Mouse (Mus musculus) mouse embryonic stem cell (cell line): ENCODE results near the gene Slc25a25.

ENCODE experiments used
- in situ Hi-C, 2 experiments: fragments of 300-500 bp; cut with MboI; formaldehyde crosslinking; loops; 1 replicate in 1 of 2; 3 replicates in 1 of 2; pipeline ENCODE4 v1.14.3; 2019 to 2020; ENCODE audit warnings: low sequenced_read_pairs in 2 of 2, low pct_unique_long_range_greater_than_20kb in 1 of 2, mixed read lengths in 1 of 2; ENCODE audit not compliant: unreplicated experiment in 1 of 2

The Slc25a25 gene

DNA sequence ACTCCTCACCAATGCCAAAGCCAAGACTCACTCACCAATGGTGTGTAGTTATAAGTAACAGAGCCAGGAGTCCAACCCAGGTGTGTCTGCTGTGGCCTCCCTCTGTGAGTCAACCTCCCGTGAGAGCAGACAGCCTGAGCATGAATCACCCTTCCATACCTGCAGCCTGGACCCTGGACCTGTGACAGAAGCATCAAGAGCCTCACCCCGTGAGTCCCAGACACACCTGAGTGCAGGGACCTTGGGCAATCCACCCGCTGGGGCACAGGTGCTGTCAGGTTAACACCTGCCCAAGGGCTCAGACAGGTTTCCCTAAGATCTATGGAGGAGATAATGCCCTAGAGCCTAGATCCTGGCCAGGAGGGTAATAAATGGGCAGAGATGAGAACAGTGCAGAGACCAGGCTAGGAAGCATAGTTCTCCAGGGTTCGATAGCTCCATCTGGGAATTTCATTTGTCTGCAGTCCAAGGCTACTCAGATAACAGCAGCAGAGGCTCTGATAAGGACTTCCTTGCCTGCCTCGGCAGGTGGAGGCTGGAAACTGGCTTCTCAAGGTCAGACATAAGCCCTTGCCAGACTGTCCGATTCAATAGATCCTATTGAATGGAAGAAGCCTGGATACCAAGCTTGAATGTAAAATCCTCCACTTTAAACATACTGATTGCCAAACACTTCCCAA, 19.9 kb upstream of the Slc25a25 start:
- in situ Hi-C loops, result no loop called here

DNA sequence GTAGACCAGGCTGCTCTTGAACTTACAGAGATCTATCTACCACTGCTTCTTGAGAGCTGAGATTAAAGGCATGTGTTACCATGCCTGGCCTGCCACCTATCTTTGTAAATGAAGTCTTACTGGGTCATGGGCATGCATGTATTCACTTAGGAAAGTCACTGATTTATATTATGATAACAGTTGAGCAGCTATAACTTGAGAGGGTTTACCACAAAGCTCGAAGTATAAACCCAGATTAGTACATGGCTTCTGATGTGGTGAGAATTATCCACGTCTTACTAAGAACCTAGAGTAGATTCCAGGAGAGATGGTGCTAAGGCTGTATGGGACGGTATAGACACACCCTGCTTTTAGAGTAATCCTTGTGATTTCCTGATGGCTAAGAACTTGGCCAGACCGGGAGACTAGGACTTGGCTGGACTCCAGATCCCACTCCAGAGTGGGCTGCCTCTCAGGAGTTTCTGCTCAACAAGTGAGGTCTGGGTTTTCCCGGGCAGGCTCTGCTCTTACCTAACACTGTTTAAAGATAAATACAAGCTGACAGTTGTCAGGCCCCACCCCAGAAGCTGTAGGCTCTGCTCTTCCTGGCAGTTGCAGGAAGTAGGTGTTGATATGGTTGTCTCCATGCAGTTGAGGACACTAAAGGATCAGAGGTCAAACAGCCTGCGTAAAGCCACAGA, 13.1 kb upstream of the Slc25a25 start:
- in situ Hi-C loops, result no loop called here

DNA sequence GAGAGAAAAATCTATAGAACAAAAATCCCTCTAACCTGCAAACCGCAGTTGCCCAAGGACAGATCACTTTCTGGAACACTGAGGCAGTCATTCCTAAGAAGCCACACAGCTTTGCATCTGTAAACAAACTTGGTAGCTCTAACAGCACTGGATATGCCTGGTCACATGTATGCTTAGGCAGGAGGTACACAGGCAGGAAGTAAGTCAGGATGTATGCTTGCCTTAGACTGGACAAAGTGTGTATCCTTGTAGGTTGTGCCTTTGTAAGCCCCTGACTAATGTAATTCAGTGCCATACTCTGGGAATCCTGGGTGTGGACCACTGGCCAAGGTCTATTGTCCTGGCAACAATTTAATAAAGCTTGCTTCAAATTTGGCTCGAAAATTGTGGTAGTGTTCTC, 12.5 kb upstream of the Slc25a25 start:
- in situ Hi-C loops, result no loop called here

DNA sequence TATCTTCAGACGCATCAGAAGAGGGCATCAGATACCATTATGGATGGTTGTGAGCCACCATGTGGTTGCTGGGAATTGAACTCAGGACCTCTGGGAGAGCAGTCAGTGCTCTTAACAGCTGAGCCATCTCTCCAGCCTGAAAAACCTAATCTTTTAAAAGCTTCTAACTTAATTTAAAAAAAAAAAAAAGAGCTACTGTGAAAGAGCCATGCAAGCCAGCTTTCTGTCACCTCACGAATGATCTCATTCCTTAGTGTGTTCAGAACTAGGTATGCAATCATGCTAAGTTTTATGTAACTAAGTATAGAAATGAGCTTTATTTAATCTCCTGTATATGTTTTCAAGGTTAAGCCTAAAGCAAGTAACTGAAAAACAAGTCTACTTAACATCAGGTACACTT, 8.4 kb upstream of the Slc25a25 start:
- in situ Hi-C loops, result no loop called here

DNA sequence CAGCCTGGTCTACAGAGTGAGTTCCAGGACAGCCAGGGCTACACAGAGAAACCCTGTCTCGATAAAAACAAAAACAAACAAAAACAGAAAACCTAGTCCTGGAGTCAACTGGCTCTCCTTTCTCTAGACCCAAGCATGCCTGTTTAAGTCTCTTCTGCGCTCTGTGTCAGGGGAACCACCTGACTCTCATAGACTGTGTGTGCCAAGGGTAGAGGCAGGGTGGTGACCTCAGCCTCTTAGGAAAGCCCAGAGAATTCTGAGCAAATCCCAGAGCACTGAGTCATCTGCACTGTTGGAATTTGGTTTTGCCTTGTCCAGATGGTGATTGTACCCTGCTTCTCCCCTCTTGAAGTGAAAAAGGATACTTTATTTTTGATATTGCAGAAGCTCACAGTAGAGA, 7.1 kb upstream of the Slc25a25 start:
- in situ Hi-C loops, result no loop called here

DNA sequence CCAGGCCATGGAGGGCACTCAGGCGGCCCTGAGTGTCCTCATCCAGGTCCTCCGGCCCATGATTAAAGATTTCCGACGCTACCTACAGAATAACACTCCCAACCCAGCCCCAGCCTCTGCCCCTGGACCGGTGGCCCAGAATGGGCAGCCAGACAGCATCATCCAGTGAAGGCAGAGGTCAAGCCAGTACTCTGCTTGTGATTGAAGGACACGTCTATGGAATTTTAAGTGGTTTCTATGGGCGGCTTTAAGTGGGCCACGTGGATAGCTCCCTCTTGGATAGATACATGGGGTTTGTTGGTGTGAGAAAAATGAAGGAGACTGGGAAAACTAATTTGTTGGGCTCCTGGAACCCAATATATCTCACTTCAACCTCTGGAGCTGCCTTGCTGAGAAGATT, 3.9 kb upstream of the Slc25a25 start:
- in situ Hi-C loops, result no loop called here

DNA sequence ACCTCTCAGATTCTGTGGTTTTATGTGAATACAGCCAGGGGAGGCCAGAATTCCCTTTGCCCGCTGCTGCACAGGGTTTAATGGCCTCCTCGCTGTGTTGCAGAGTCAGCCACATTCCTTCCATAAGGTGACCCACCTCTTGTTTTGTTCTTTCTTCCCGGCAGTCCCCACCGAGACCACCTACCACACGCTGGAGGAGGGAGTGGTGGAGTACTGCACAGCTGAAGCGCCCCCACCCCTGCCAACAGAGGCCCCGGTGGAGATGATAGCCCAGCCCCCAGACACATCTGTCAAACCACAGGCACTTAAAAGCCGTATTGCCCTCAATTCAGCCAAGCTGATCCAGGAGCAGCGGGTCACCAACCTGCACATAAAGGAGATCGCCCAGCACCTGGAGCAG, 3.4 kb upstream of the Slc25a25 start:
- in situ Hi-C loops, result no loop called here

DNA sequence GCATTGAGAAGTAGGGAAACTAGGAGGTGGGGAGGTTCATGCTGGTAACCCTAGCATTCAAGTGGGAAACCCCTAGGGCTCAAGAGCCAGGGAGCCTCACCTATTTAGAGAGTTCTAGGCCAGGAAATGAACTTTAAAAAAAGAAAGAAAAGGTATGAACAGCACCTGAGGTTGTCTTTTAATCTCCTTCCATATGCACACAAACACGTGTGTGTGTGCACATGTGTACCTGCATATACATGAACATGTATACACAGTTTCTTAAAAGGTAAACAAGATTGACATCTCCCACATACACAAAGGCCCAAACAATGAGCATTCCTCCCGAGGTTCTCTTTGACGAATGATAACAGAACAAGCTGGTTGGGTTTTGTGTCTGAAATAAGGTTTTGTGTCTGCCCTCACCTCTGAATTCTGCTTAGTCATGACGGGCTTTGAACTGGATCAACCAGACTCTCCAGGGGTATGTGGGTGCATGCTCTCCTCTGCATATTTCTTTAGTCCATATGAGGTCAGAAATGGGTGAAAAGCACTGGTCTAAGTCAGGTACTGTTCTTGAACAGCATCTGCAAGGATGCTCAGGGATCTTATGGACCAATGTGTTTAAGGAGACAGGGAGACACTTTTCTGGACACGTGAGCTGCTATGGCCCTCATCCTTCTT, 2.5 kb upstream of the Slc25a25 start:
- in situ Hi-C loops, result no loop called here

DNA sequence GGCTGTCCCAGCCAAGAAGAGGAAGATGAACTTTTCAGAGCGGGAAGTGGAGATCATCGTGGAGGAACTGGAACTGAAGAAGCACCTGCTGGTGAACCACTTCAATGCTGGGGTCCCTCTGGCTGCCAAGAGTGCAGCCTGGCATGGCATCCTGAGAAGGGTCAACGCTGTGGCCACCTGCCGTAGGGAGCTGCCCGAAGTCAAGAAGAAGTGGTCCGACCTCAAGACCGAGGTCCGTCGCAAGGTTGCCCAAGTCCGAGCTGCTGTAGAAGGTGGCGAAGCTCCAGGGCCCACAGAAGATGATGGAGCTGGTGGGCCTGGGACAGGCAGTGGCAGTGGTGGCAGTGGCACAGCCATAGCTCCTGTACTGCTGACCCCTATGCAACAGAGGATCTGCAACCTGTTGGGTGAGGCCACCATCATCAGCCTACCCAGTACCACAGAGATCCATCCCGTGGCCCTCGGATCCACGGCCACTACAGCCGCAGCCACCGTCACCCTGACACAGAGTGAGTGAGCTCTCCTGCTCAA, 1.3 kb upstream of the Slc25a25 start:
- in situ Hi-C loops, result no loop called here

DNA sequence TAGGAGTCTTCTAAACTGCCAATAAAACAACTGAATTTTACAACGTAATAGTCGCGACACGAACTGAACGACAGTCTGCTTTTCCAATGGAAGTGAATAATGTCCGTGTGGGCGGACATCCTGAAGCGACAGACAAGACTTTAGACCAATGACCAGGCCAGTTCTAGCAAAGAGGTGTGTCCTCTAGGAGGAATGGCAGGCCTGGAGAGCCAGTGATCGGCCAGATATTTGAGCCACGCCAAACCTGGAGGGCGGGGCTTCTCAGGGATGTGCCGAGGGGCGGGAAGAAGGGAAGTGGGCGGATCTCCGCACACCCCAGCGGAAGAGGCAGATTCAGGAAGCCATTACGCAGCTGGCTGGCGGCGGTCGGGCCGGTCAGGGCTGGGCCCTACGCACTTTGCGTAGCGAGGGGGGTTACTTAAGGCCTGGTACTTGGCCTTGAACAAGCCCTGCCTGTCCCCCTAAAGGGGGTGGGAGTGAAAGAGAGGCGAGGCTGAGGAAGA, 676 bp upstream of the Slc25a25 start:
- in situ Hi-C loops, result no loop called here

DNA sequence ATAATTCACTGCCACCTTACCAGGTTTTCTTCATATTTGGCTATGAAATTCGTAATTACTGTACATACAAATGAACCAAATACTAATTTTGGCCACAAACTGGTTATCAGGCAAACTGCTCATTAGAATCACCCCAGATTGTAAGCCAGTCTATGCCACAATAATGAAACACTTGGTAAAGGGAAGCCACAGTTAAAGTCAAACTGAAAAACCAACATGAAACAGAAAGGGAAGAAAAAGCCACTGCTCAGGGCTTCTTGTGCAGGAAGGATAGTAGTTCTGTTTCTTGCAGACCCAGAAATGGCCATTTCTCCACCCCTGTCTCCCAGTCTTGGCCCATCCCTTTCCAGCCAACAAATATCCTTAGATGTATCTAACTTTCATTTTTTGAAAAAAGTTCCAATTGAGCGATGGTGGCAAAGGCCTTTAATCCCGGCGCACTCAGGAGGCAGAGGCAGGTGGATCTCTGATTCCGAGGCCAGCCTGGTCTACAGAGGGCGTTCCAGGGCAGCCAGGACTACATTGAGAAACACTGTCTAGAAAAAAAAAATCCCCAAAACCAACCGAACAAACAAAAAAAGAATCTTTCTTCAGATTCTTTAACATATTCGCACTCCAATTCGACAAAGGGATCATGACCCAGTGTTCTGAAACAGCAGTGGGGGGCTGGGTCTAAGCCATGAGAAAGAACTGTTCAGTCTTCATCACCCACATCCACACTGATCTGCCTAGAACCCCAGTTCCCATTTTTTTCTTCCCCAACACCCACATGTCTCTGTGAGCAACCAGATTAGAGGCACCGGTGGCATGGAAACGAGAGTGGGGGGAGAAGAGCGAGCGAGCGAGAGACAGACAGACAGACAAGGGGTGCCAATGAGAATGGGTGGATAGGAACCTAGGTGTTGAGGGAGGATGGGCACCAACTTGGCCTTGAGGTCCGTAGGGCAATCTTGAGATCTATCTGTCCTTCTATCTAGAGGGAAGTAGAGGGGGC, 1.2 kb downstream of the Slc25a25 start, which contains the start of gene Naif1:
Gene Naif1, plus strand, starts transcription at position 697 of the 994 bp plus-strand sequence.
- in situ Hi-C loops, result no loop called here

DNA sequence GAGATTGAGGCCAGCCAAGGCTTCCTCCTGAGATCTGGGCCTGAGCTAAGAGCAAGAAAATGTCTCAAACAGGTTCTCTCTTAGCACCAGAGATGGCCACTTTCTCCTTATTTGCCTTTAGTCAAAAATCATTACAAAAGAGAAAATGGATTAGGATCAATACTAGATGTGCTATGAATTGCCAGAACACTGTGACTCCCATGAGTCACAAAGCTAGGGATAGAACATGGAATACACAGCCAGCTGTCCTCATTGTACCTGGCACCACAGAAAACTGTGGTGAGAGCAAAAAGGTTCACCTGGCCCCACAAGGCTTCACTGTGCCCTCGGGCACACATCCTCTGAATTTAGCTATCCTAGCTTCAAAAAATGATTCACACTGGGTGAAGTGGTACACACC, 2.8 kb downstream of the Slc25a25 start:
- in situ Hi-C loops, result no loop called here

DNA sequence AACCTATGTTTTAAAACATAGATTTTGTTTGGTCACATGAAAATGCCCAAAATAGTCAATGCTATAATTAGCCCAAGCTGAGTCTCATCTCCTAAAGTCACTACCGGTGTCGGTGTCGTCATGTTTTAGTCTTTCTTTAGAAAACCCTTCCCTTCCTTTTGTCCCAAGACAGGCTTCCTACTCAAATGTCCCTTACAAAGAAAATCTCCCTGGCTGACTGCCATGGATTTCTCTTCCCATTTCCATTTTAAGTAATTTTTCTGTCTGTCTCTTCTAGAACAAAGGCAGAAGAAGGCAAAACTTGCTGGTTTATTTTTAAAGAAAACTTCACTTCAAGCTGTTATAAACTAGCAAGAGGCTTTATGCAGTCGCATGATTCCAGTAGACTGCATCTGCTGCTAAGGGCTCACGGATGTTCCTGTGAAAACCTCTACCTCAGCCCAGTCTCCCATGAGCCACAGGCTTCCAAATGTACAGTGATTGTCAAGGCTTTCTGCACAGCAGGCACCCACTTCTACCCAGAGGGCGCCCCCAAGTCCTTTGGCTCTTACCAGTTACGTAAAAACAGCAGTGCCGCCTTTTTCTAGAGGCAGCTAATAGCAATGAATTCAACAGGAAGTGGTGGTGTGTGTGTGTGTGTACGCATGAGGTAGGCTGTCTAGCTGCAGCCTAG, 3.8 kb downstream of the Slc25a25 start:
- in situ Hi-C loops, result no loop called here

DNA sequence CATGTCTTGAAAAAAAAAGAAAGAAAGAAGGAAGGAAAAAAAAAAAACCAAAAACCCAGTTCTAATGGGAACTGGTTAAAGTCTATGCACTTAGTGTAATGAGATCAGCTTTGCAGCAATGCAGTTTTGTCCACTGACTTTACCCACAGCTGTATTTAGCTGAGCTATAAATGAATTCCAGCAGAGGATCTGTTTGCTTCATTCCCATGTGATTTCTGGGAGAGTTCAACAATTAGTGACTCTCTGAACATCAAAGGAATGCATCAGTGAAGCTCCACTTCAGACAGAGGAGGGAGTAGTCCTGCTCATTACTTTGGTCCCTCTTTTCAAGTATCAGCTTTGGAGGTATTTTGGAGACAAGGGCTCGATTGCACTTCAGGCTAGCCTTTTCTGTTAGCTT, 5.7 kb downstream of the Slc25a25 start:
- in situ Hi-C loops, result no loop called here

DNA sequence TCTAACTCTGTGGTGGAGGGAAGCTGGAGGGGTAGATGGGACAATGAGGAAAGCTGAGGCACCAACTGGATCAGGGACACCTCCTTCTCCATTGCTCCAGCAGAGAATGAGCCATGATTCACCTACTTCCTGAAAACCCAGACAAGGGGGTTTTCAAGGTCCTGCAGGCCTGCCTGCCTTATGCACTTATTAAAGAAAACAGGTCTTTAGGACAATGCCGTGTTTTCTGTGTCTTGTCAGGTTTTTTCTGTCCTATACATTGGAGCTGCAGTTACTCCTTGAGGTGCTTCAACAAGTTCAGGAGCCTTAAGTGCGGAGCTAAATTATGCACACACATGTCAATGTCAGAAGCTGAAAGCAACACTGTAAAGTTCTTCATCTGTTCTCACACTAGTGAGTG, 9.7 kb downstream of the Slc25a25 start:
- in situ Hi-C loops, result no loop called here

DNA sequence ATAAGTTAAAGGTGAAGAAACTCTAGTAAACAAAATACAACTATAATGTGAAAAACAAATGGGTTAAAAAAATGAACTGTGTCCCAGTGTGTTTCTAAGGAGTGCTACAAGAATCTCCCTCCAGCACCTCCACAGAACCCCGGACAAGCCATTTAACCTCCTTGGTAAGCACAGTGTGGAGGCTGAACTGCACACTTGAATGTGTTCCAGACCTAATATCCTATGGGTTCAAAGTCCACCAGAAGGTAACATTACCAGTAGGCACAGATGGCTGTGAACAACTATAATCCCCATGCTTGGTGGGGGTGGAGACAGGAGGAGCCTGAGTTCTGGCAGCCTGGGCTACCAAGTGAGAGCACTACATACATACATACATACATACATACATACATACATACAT, 10.6 kb downstream of the Slc25a25 start:
- in situ Hi-C loops, result no loop called here

DNA sequence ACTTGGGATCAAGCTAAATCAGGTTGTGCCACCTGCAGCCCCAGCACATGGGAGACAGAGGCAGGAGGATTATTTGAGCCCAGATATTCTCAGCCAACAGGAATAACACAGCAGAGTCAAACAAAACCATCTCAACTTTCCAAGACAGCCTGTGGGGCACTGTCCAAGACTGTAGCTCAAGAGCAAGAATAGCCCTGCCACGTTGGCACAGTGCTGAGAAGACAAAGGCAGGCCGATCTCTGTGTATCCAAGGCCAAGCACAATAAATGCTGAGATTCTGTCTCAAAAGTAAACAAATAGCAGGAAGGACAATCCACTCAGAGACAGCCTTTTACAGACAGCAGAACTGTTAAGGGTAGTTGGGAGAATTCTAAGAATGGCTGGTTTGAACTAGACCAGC, 11.1 kb downstream of the Slc25a25 start:
- in situ Hi-C loops, result no loop called here

DNA sequence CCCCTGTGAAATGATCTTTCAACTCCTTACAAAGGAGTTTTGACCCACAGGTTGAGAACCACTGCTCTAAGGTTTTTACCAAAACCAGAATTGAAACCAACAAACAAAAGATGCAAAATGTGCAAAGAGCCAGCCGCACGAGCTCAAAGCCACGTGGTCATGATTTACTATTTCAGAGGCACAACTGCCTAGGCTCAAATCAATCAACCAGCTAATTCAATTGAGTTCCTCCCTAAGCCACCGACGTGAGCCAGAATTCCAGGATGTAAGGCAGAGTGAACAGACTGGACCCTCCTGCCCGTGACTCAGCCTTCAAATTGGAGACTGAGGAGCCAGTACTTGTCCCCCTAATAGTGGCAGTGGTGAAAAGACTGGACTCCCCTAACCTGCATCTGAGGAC, 12.1 kb downstream of the Slc25a25 start:
- in situ Hi-C loops, result no loop called here
